Mouse (Mus musculus) 3T3-L1 (cell line): ENCODE results near the gene Dek.
A peak's percentile ranks its signal among the peaks of the same experiment; 100 is the strongest.

Experiments
- DNase-seq: peaks from one replicate; pipeline ENCODE4 v3.0.0-alpha.2; 2015; ENCODE audit warnings: low read depth, low spot score

Dek gene

DNA sequence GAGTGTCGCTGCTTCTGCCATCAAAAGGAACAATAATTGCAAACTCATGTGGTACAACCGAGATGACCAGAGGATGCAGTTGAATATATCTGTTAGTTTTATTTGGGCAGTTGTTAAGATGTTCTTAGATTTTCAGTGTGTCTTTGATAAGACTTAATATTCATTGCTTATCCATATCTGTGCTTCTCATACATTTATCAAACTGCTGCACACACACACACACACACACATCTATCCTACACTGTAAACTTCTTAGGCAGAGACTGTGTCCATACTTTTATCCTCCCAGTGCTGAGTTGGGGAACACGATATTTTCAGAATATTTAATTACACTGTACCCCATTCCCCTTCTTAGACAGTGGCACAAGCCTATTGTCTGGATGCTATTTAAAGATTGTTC, 5.2 kb upstream of the Dek start:
- no peak for DNase-seq

GRCm38 (mm10) chr13:47109239-47109638, 3.2 kb upstream of the Dek start:
- no peak for DNase-seq

DNA sequence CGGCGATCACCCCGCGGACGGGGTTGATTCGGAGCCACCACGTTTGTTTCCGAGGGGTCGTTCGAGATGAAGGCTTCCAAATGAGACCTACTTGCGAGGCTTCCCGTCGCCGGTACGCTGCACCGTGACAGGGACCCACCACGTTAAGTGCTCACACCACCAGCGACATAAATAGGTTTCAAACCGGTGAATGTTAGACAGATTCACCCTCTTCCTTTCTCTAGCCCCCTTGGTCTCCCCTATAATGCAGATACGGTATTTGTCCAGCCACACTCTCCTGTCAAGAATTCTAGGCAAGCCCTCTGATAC, 533 bp upstream of the Dek start:
- peak; percentile 36 for DNase-seq

DNA sequence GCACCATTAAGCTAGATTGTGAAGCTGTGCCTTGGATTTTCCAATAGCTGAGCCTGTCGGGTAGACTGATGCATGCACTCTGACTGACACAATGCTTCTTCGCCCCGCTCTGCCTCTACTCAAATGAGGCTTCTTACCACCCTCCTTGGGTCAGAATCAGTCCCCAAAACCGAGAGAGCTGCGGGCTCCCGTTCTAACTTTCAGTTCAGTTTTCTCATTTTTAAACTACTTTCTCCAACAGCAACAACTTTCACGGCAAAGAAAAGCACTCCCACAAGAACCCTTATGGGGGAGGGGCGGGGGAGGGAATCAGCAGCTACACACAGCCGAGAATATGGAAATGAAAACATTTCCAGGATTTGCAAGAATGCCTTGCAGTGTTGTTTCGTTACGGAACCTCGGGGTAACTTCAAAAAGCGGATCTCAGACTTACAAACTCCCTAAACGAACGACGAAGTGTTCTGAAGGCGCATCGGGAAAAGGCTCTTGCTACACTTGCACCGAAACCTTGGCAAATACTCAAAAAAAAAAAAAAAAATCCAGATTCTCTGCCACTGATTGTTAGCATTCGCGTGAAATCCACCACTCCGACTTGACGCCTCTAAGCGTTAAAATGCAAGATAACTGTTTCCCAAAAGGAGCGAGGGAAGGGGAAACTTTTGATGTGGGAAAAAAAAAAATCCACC, 1.0 kb downstream of the Dek start:
- peak; percentile 63 for DNase-seq

DNA sequence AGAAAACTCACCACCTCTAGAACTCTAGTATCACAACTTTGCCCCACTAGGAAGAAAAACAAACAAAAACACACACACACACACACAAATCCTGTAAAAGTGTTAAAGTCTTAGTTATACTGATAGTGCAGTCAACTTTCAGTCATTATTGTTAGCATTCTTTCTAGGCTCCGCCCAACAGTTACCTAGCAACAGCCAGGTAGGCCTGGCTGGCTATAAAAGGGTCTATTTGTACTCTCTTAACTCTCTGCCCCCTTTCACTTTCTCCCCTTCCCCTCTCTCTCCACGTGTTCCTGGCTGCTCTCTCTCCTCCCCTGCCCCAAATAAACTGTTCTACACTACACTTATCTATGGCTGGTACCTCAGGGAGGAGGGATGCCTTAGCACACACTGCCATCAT, 1.9 kb downstream of the Dek start:
- no peak for DNase-seq

DNA sequence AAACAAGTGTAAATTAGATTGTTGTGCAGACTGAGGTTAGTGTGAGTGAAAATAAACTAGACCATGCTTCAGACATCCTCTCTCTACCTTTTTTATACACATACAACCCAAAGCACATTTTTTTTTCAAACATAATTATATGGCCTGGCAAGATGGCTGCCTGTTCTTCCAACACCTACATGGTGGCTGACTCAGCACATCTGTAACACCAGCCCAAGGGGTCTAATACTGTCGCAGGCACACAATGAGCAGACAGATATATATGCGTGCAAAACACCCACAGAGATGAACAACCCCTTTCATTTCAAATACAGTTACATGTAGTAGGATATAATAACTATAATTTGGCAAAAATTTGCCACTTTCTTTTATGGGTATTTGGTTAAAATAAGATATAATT, 5.4 kb downstream of the Dek start:
- no peak for DNase-seq

GRCm38 (mm10) chr13:47099265-47099664, 6.7 kb downstream of the Dek start:
- DNase-seq = no peak

DNA sequence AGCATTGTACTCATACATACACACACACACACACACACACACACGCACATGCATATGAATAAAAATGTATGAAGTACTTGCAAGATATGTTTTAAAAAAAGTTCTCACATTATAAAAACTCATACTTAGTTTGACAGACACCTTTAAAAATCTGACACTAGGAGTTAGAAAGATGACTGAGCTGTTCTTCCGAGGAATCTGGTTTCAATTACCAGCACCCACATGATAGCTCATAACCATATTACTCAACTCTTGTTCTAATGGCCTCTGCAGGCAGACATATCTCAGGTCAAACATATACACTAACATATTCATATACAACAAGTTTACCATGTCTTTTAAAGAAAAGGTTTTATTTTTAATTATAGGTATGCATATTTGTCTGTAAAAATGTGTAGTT, 9.4 kb downstream of the Dek start:
- DNase-seq = peak; percentile 72

- DNase-seq = peak; percentile 55
Observed at GRCm38 (mm10) chr13:47093791-47094190, 12.2 kb downstream of the Dek start.

DNA sequence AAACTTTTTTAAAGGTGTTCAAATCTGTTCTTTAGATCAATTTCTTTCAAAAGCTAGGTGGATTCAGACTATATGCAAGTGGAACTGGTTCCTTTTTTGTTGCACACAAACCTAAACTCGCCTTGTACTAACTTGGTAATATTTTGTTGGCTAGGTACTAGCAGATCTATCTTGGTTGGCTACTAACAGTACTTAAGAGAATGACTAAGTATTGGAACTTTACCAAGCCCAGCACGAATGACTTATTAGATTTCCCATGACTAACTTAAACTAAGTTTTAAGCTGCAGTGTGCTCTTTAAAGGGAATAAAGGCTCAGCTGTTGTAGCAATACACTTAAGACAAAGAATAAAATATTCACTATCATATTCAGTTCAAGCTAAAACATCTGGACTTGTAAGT, 16.7 kb downstream of the Dek start:
- peak; percentile 71 for DNase-seq

DNA sequence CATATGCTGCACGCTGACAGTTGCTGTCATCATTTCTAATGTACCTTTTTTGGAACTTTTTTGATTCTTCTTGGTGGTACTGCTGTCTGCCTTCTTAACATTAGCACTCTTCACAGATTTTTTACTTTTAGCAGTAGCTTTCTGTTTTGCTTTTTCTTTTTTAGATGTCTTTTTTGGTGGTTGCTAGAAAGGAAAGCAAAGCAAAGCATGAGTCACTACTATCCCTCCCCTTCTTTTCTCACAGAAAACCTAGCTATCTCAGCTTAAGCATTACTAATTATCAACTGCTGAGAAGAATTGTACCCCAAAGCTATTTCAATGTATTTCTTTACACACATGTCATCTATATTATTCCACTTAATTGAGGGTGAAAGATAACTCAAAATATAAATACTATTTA, 17.6 kb downstream of the Dek start:
- DNase-seq = no peak

GRCm38 (mm10) chr13:47080905-47081505, 25.0 kb downstream of the Dek start:
- DNase-seq = peak; percentile 33

GRCm38 (mm10) chr13:47078799-47079198, 27.2 kb downstream of the Dek start:
- DNase-seq = peak; percentile 24

GRCm38 (mm10) chr13:47077367-47077766, 28.6 kb downstream of the Dek start:
- no peak for DNase-seq

DNA sequence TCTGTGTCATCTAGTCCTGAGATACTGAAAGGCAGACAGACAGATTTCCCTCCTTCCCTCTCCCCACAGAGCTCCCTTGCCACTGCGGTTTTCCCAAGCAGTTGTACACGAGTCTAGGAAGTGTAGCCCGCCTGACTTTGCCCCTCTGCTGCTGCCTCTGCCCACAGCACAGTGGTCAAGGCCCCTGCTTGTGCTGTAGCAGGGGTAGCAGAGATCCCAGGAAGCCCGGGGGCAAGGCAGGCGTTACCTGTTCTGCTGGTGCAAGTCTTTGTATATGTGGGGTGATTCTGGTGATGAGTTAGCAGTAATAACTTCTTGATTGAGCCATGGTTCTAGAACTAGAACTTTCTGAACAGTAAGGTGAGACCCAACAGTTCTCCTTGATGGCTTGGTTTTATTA, 29.8 kb downstream of the Dek start:
- DNase-seq = no peak

GRCm38 (mm10) chr13:47072484-47072883, 33.5 kb downstream of the Dek start:
- no peak for DNase-seq

DNA sequence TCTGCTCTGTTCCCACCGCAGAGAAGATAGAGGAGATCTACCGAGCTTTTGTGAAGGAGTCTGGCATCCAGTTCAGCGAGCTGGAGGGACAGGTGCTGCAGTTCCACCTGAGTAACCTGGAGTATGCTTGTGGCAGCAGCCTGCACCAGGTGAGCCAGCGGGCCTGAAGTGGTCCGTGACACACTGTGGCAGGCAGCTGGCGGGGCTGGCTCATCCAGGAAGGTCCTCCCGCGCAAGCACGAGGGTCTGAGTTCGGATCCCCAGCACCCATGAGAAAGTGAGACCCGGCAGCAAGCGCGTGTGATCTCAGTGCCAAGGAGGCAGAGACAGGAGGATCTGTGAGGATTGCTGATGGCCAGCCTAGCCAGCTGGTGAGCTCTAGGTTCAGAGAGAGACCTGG, 34.1 kb downstream of the Dek start:
- DNase-seq = no peak

- no peak for DNase-seq
Observed at GRCm38 (mm10) chr13:47070329-47071080, 35.5 kb downstream of the Dek start.

DNA sequence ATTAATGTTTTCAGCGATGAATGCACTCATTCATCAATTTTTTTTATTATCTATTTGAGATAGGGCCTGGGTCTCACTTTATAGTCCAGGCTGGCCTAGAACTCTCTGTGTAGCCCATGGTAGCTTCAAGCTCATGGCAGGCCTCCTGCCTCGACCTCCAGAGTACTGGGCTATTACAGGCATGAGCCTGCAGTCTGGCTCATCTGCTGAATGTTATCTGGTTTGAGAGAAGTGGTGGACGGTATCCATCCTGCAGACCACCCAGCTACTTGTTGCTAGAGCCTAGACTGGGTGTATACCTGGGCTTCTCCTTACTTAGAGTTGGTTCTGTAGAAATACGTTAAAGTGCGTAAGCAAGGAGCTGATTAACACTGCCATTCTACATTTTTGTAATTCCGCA, 39.0 kb downstream of the Dek start:
- no peak for DNase-seq

DNA sequence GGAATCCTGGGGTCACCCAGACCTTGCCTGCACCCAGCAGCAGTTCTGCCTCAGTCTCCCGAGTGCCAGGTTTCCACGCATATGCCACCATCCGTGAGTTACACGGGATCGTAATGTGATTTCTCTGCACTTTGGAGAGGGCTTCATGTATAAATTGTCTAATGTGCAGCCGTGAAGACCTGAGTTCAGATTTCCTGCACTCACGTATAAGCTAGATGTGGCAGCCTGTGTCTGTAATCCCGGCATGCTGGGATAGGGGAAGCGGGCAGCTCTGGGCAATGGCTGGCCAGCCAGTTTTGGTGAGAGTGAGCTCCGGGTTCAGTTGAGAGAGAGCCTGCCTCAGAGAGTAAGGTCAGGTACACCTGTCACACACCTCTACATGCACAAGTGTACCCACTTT, 39.5 kb downstream of the Dek start:
- DNase-seq = no peak

GRCm38 (mm10) chr13:47063985-47064760, 41.8 kb downstream of the Dek start:
- no peak for DNase-seq

DNA sequence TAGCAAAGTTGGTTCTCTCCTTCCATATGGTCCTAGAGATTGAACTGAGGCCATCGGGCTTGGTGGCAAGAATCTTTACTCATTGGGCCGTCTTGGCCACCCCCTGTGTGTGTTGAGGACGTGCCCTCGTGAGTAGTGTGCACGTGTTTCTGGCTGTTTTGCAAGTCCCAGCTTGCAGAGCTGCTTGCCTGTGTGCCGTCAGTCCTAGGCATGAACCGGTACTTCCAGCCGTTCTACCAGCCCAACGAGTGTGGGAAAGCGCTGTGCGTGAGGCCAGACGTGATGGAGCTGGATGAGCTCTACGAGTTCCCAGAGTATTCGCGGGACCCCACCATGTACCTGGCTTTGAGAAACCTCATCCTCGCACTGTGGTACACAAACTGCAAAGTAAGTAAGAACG, 43.2 kb downstream of the Dek start:
- no peak for DNase-seq
